Mouse (Mus musculus): ENCODE results near the gene Ankle1. TPM values are rescaled to one million over a fixed set of nuclear protein-coding genes. Genes with fewer than 3 reads are reported as not detected.

Ankle1 gene
- total RNA-seq, 2 experiments from 2014 or later: 0.28 to 0.41 TPM

GRCm38 (mm10) chr8:71381421-71381970 lies 24.3 kb upstream of the Ankle1 start, which contains the start of gene Nr2f6:
Gene Nr2f6, minus strand, starts transcription at chr8:71381960.
- DNase-seq (ENCODE audit: low spot score in 2 of 2): peak in 1 of 2 experiments; percentile 64
- intact Hi-C loops (cut with DNase I): loop anchor here (5.0 kb wide), 1 partner anchor 81 kb away; the partner anchor contains the start of genes Abhd8 and Mrpl34

GRCm38 (mm10) chr8:71381971-71382961 lies 23.5 kb upstream of the Ankle1 start:
- intact Hi-C loops (cut with DNase I): loop anchor here (5.0 kb wide), 1 partner anchor 80 kb away; the partner anchor contains the start of genes Abhd8 and Mrpl34
- peak; percentile 71 to 79 for DNase-seq (ENCODE audit: low spot score in 2 of 2)

GRCm38 (mm10) chr8:71383396-71383795 lies 22.4 kb upstream of the Ankle1 start:
- intact Hi-C loops (cut with DNase I): loop anchor here (5.0 kb wide), 1 partner anchor 79 kb away; the partner anchor contains the start of genes Abhd8 and Mrpl34
- DNase-seq (ENCODE audit: low spot score in 2 of 2): no peak

- intact Hi-C loops (cut with DNase I): loop anchor here (5.0 kb wide), 1 partner anchor 78 kb away; the partner anchor contains the start of genes Abhd8 and Mrpl34
- no peak for DNase-seq (ENCODE audit: low spot score in 2 of 2)
These were observed 21.9 kb upstream of the Ankle1 start for GRCm38 (mm10) chr8:71383860-71384259.

- intact Hi-C loops (cut with DNase I): no loop called here
- DNase-seq (ENCODE audit: low spot score in 2 of 2): no peak
These were observed 20.5 kb upstream of the Ankle1 start for GRCm38 (mm10) chr8:71385212-71385835.

GRCm38 (mm10) chr8:71388267-71388666 lies 17.5 kb upstream of the Ankle1 start:
- DNase-seq (ENCODE audit: low spot score in 2 of 2): no peak
- intact Hi-C loops (cut with DNase I): no loop called here

- intact Hi-C loops (cut with DNase I): no loop called here
- no peak for DNase-seq (ENCODE audit: low spot score in 2 of 2)
These were observed 14.1 kb upstream of the Ankle1 start for GRCm38 (mm10) chr8:71391696-71392095.

- intact Hi-C loops (cut with DNase I): no loop called here
- no peak for DNase-seq (ENCODE audit: low spot score in 2 of 2)
These were observed 13.4 kb upstream of the Ankle1 start for GRCm38 (mm10) chr8:71392391-71392790.

- intact Hi-C loops (cut with DNase I): no loop called here
- DNase-seq (ENCODE audit: low spot score in 2 of 2): no peak
These were observed 12.9 kb upstream of the Ankle1 start for GRCm38 (mm10) chr8:71392871-71393270.

- intact Hi-C loops (cut with DNase I): no loop called here
These were observed 11.3 kb upstream of the Ankle1 start for GRCm38 (mm10) chr8:71394481-71394880.

GRCm38 (mm10) chr8:71395071-71395470 lies 10.7 kb upstream of the Ankle1 start:
- no peak for DNase-seq (ENCODE audit: low spot score in 2 of 2)
- intact Hi-C loops (cut with DNase I): no loop called here

More at GRCm38 (mm10) chr8:71394481-71394880, 11.3 kb upstream of the Ankle1 start:
- no peak for DNase-seq (ENCODE audit: low spot score in 2 of 2)

GRCm38 (mm10) chr8:71395629-71396028 lies 10.2 kb upstream of the Ankle1 start, which contains the start of gene Ushbp1:
Gene Ushbp1, minus strand, starts transcription at chr8:71395802.
- DNase-seq (ENCODE audit: low spot score in 2 of 2): no peak

GRCm38 (mm10) chr8:71396639-71397305 lies 9.0 kb upstream of the Ankle1 start, which contains the start of gene Babam1:
Gene Babam1, plus strand, starts transcription at chr8:71396861.
- peak; percentile 93 to 98 for DNase-seq (ENCODE audit: low spot score in 2 of 2)
- intact Hi-C loops (cut with DNase I): loop anchor here (2.0 kb wide), 1 partner anchor 26 kb away; the partner anchor contains the start of gene Ocel1

More at GRCm38 (mm10) chr8:71395629-71396028, 10.2 kb upstream of the Ankle1 start, which contains the start of gene Ushbp1:
- intact Hi-C loops (cut with DNase I): loop anchor here (2.0 kb wide), 1 partner anchor 25 kb away; the partner anchor contains the start of gene Ocel1

- intact Hi-C loops (cut with DNase I): loop anchor here (2.0 kb wide), 1 partner anchor 27 kb away; the partner anchor contains the start of gene Ocel1
- no peak for DNase-seq (ENCODE audit: low spot score in 2 of 2)
These were observed 8.1 kb upstream of the Ankle1 start for GRCm38 (mm10) chr8:71397701-71398100.

GRCm38 (mm10) chr8:71400826-71401225 lies 5.0 kb upstream of the Ankle1 start:
- no peak for DNase-seq (ENCODE audit: low spot score in 2 of 2)
- intact Hi-C loops (cut with DNase I): no loop called here

- no peak for DNase-seq (ENCODE audit: low spot score in 2 of 2)
These were observed 4.4 kb upstream of the Ankle1 start for GRCm38 (mm10) chr8:71401454-71401853.

GRCm38 (mm10) chr8:71402446-71402964 lies 3.3 kb upstream of the Ankle1 start:
- no peak for DNase-seq (ENCODE audit: low spot score in 2 of 2)
- intact Hi-C loops (cut with DNase I): no loop called here

More at GRCm38 (mm10) chr8:71401454-71401853, 4.4 kb upstream of the Ankle1 start:
- intact Hi-C loops (cut with DNase I): no loop called here

GRCm38 (mm10) chr8:71403107-71403885 lies 2.5 kb upstream of the Ankle1 start:
- DNase-seq (ENCODE audit: low spot score in 2 of 2): no peak
- intact Hi-C loops (cut with DNase I): no loop called here
